Mouse (Mus musculus) gastrocnemius, postnatal 14 days (tissue): ENCODE measurements around the gene Cactin. TPM values are rescaled to one million over a fixed set of nuclear protein-coding genes. Genes with fewer than 3 reads are reported as not detected.

Source experiments
- DNase-seq: peaks from one replicate; pipeline ENCODE4 v3.0.0; 2021; ENCODE audit warnings: mixed read lengths
- intact Hi-C: fragments of 180-260 bp; cut with DNase I; formaldehyde crosslinking; loops from one replicate; pipeline ENCODE4 v1.15.1; 2025; ENCODE audit warnings: low total_unique reads
- total RNA-seq, 2 experiments: library from RNA; stranded (reverse); gene quantifications; 2 replicates each; pipeline ENCODE4 v1.2.3; 2021

The Cactin gene
- total RNA-seq, 2 experiments from 2014 or later = 7.7 to 10.0 TPM

GRCm38 (mm10) chr10:81314201-81314600, 6.7 kb upstream of the Cactin start:
- no peak for DNase-seq
- intact Hi-C loops = no loop called here

- no peak for DNase-seq
- intact Hi-C loops = no loop called here
Observed at GRCm38 (mm10) chr10:81315587-81315986, 5.3 kb upstream of the Cactin start.

GRCm38 (mm10) chr10:81316338-81317060, 4.4 kb upstream of the Cactin start:
- no peak for DNase-seq

GRCm38 (mm10) chr10:81317273-81317672, 3.6 kb upstream of the Cactin start:
- intact Hi-C loops = no loop called here
- DNase-seq = peak; percentile 44

More at GRCm38 (mm10) chr10:81316338-81317060, 4.4 kb upstream of the Cactin start:
- intact Hi-C loops = no loop called here

- DNase-seq = no peak
- intact Hi-C loops = no loop called here
Observed at GRCm38 (mm10) chr10:81318589-81319329, 2.1 kb upstream of the Cactin start.

GRCm38 (mm10) chr10:81319330-81319699, 1.6 kb upstream of the Cactin start:
- DNase-seq = no peak
- intact Hi-C loops = no loop called here

GRCm38 (mm10) chr10:81319741-81320549, 958 bp upstream of the Cactin start:
- no peak for DNase-seq
- intact Hi-C loops = no loop called here

GRCm38 (mm10) chr10:81321436-81321835, 533 bp downstream of the Cactin start:
- intact Hi-C loops = no loop called here
- no peak for DNase-seq

- DNase-seq = no peak
- intact Hi-C loops = no loop called here
Observed at GRCm38 (mm10) chr10:81322444-81322843, 1.5 kb downstream of the Cactin start.

- no peak for DNase-seq
- intact Hi-C loops = no loop called here
Observed at GRCm38 (mm10) chr10:81323141-81323775, 2.4 kb downstream of the Cactin start.

- intact Hi-C loops = no loop called here
- DNase-seq = no peak
Observed at GRCm38 (mm10) chr10:81323791-81324530, 3.1 kb downstream of the Cactin start.

- intact Hi-C loops = no loop called here
Observed at GRCm38 (mm10) chr10:81325176-81325575, 4.3 kb downstream of the Cactin start.

GRCm38 (mm10) chr10:81325781-81326180, 4.9 kb downstream of the Cactin start:
- no peak for DNase-seq
- intact Hi-C loops = no loop called here

More at GRCm38 (mm10) chr10:81325176-81325575, 4.3 kb downstream of the Cactin start:
- DNase-seq = no peak

GRCm38 (mm10) chr10:81326858-81327257, 6.0 kb downstream of the Cactin start:
- intact Hi-C loops = no loop called here

GRCm38 (mm10) chr10:81327959-81328358, 7.1 kb downstream of the Cactin start:
- DNase-seq = no peak
- intact Hi-C loops = no loop called here

More at GRCm38 (mm10) chr10:81326858-81327257, 6.0 kb downstream of the Cactin start:
- peak; percentile 27 for DNase-seq

- intact Hi-C loops = no loop called here
- DNase-seq = peak; percentile 63
Observed at GRCm38 (mm10) chr10:81328386-81328785, 7.5 kb downstream of the Cactin start, which contains the start of gene Tbxa2r. Gene Tbxa2r, plus strand, starts transcription at chr10:81328731.

GRCm38 (mm10) chr10:81329194-81329975, 8.5 kb downstream of the Cactin start:
- intact Hi-C loops = no loop called here
- DNase-seq = peak; percentile 66

GRCm38 (mm10) chr10:81330007-81330406, 9.1 kb downstream of the Cactin start:
- peak; percentile 53 for DNase-seq
- intact Hi-C loops = no loop called here
